Mouse (Mus musculus): ENCODE measurements around the gene Chd3. TPM values are rescaled to one million over a fixed set of nuclear protein-coding genes. Genes with fewer than 3 reads are reported as not detected.
A peak's percentile ranks its signal among the peaks of the same experiment; 100 is the strongest.

The Chd3 gene
- total RNA-seq, 2 experiments from 2014 or later = 537 to 553 TPM

GRCm38 (mm10) chr11:69388680-69389079 lies 19.5 kb upstream of the Chd3 start:
- no peak for DNase-seq

DNA sequence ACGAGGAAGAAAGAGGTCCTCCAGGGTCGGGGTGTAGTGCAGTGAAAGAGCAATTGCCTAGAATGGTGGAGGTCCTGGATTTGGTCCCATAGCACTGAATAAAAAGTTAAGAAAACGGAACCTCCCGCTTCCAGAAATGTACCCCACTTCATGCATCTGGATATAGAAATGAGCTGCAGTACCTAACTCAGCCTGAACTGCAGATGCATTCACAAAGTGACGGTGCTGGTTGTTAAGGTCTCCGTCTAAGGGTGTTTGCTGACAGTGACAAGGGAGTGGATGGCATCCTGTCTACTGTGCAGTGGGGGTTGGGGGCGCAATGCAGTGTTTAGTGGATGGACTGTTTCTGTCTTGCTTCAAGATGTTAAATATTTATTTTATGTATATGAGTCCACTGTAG lies 17.6 kb upstream of the Chd3 start:
- no peak for DNase-seq

GRCm38 (mm10) chr11:69384979-69385378 lies 15.8 kb upstream of the Chd3 start:
- DNase-seq = no peak

DNA sequence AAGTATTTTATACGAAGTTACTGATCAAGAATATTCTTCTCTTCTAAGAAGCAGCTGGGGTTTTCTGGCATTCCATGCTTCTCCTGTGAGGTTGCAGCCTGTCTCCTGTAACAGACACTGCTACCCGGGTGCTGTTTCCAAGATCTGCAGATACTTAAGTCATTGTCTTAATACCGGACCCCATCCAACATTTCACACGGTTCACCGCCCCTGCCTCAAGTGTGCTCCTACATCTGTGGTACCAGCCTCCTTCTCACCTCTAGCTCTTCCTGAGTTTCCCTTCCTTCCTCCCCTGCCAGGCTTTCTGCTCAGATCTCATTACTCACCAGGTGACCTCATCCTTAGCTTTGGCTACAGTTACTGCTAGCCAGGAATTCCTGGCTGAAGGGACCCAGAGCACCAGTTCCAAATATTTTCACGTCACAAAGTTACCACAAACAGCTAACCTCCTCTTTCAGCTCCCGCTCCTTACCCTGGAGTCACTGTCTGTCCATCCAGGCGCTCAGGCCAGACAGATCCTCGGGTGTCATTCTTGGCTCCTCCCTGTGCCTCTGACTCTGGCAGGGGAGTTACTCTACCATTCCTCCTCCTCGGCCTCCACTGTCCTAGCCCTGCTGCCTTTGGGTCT lies 13.4 kb upstream of the Chd3 start:
- DNase-seq = no peak

- DNase-seq = no peak
These were observed 12.2 kb upstream of the Chd3 start for GRCm38 (mm10) chr11:69381356-69381755.

DNA sequence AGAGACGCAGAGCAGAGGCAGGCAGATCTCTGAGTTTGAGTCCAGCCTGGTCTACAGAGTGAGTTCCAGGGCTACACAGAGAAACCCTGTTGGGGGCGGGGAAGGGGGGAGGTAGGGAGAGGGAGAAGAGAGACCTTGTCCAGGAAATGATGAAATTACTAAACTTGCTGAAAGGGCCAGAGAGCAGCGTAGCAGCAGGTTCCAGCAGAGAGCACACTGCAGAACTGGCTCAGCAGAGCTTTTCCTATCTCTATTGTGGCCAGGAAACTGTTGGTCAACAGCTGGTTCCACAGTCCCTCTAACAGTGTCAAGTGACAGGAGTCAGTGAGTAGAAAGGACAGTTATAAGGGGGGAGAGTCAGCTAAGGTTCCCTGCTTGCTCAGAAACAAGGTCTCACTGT lies 10.4 kb upstream of the Chd3 start:
- DNase-seq = no peak

GRCm38 (mm10) chr11:69377766-69378165 lies 8.6 kb upstream of the Chd3 start:
- DNase-seq = no peak

DNA sequence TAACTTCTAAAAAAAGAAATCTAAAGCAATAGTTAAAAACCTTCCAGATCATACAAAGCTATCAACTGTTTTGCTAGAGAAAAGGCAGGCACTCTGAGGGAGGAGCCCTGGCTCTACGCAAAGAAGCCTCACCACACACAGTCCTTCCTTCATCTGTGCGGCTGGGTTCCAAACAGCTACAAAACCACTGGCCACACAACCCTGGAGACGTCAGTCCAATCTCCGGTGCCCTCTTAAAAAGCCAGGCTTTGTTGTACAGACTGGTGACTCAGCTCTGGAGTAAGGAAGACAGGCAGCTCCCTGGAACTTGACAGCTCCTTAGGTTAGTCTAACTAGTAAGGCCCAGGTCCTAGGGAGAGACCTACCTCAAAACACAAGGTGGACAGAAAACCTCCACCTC lies 6.4 kb upstream of the Chd3 start:
- no peak for DNase-seq

- DNase-seq = no peak
These were observed 4.2 kb upstream of the Chd3 start for GRCm38 (mm10) chr11:69373223-69373965.

GRCm38 (mm10) chr11:69372780-69373170 lies 3.6 kb upstream of the Chd3 start:
- DNase-seq = no peak

- DNase-seq = peak; percentile 85 to 90
These were observed 3.0 kb upstream of the Chd3 start for GRCm38 (mm10) chr11:69372056-69372779.

DNA sequence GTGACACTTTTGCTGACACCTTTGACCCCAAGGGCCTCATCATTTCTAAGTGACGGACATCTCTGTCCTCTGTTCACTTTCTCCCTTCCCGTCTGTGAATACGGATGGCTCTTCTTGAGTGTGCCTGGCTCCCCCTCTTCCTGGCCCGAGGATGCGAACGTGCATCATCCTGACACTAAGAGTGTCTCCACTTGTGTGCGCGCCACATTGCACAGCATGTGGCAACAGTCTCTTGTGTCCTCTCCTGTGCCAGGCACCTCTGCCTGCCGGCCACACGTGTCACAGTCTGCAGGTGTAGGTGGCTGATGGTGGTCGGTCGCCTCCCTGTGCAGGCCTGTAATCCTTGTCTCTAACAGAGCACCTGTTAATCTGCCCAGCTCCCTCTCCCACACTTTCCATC lies 2.4 kb upstream of the Chd3 start:
- DNase-seq = no peak

GRCm38 (mm10) chr11:69370817-69371215 lies 1.6 kb upstream of the Chd3 start:
- DNase-seq = no peak

GRCm38 (mm10) chr11:69369990-69370816 lies 997 bp upstream of the Chd3 start:
- no peak for DNase-seq

DNA sequence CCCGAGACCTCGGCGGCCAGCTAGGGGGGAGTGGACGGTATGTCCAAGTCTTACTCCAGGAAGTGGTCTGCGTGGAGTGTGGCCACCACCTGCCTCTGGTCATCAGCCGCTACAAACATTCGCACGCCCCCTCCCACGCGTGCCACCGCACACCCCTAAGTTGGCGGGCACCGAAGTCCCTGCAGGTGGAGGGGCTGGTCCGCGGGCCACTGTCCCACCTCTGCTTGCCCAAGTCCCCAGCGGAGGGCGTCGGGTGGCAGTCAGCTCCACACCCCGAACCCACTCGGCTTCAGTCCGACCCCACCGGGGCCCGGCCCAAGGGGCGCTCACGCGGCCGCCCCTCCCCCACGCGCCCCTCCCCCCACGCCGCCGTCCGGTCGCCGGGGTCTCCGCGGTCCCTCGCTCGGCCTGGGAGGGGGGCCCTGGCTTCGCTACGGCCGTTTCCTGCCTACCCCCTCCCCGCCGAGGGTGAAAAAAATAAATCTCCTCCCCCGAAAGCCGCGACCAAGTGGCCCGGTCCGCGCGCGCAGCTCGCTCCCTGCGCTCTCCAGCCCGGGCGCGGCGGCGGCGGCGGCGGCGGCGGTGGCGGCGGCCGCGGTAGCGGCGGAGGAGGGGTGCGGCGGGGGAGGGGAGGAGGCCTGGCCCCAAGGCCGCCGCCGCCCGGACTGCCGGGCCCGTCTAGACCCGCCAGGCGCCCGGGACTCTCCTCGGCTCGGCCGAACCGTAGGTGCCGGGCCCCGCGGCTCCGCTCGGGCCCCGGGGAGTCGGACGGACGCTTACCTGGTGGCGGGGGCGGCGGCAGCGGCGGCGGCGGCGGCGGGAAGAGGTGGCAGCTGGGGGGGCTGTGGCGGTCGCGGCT lies 621 bp downstream of the Chd3 start:
- DNase-seq = peak in 1 of 2 experiments; percentile 18

- peak in 1 of 2 experiments; percentile 30 for DNase-seq
These were observed 1.4 kb downstream of the Chd3 start for GRCm38 (mm10) chr11:69367616-69368355.

- peak in 1 of 2 experiments; percentile 27 for DNase-seq
These were observed 2.2 kb downstream of the Chd3 start for GRCm38 (mm10) chr11:69366855-69367615.

GRCm38 (mm10) chr11:69366157-69366854 lies 2.9 kb downstream of the Chd3 start:
- peak; percentile 93 to 95 for DNase-seq

DNA sequence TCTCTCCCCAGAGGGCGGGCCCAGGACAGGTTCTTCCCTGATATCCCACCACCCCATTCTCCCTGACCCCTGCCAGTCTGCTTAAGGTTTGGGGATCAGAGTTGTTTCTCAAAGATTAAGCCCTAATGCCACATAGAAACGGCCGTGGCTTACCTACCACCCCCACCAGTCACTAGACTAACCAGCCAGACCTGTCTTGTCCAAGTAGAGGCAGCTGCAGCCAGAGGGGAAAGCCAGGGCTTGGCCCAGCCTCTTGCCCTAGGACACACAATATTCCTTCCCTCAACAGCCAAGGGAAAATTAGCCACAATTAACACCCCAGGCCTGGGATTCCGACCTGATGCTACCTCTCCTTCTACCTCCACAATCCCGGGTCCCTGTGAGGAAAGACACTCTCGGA lies 3.5 kb downstream of the Chd3 start:
- DNase-seq = peak in 1 of 2 experiments; percentile 12

Data from layer of hippocampus, postnatal 36 days (tissue).